Mouse (Mus musculus): Measurements from ENCODE around the gene Rpp21.

GRCm38 (mm10) chr17:36257241-36257947 is 475 bp downstream of the Rpp21 start:
- TF ChIP-seq CTCF (IDR thresholded peaks at IDR 0.05) (peak; percentile 80), EP300 (IDR thresholded peaks at IDR 0.05) (no peak)
